Mouse (Mus musculus) thymus, postnatal 25 days (tissue): Measurements from ENCODE around the gene Adamtsl2.

Experiments
- DNase-seq: peaks from one replicate; pipeline ENCODE4 v3.0.0; 2022

Gene Adamtsl2

DNA sequence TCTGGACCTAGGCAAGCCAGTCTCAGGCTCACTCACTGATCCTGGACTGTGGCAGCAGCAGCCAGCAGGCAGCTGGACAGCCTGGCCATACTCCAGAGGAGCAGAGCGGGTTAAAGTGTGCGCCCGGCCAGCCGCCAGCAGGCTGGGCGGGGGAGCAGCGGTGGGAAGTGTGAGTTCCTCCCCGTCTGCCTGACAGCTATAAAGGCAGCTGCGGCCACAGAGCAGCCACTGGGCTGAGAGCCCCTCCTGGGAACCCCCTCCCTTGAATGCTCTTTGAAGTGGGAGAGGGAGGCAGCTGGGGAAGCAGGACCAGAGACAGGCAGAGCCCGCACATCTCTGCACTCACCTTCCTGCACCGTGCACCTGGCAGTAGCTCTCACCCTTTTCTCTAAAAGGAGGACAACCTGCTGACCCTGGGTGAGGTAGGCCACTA is at the start of gene Adamtsl2:
Gene Adamtsl2, plus strand, starts transcription at position 228 of the 433 bp plus-strand sequence.
- DNase-seq: peak; percentile 75

DNA sequence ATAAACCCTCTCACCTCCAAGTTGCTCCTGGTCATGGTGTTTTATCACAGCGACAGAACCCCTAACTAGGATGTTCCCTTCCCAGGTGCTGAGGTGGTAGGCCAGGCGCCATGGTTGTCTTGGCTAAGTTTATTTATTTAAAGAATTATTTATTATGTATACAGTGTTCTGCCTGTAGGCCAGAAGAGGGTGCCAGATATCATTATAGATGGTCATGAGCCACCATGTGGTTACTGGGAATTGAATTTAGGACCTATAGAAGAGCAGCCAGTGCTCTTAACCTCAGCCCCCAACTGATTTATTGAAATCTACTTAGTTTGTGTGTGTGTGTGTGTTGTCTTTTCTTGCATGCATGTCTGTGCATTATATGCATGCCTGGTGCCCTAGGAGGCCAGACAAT is 46.8 kb upstream of the Adamtsl2 start:
- DNase-seq: no peak

DNA sequence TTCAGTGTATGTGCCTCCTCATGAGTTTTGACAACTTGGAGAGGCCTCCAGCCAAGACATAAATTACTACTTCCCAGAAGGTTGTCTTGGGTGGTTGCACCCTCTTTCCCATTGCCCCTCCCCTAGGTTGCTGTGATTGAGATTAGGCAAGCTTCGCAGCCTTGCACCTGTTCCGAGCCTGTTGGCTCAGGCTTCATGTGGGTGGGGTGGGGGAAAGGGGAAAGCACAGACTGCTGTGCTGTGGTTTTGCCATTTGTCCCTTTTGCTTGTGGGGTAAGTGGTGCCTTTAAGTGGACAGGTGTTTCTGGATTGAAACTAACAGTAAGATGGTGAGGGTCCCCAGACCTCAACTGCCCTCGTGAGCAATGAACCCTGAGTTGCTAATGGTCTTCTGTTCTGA is 43.2 kb upstream of the Adamtsl2 start:
- no peak for DNase-seq

DNA sequence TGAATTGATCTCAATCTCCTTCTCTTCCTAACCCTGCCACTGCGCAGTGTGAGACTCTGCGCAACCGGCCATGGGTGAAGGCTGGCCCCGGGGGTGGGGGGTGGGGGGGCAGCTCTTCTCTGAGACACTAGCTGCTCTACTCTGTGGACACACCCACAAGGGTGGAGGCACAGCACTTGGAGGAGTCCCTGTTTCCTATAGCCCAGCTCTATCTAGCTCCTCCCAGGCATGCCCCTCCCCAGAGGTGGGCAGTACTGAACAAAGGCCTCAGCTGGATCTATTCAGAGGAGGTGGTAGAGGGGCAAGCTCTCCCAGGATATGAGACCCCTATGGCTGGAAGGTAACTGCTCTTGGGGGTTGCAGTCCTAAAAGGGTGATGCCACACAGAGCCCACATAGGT is 42.2 kb upstream of the Adamtsl2 start:
- no peak for DNase-seq

DNA sequence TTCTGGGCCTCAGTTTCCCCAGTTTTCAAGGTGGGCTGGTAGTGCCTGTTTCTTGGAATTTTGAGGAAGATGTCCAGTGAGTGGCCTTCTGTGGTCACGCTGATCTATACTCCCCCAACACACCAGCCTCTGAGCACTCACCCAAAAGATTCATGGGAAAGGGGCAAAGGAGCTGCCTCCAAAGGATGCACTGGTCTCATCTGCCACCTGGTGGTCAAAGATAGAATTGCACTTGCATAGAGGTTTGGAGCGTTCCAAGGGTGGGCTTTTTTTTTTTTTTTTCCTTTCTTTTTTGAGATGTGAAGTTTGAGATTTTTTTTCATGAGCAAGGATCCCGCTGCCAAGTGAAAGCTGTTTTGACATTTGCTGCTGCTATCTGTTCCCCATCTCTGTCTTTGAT is 40.6 kb upstream of the Adamtsl2 start:
- peak; percentile 79 for DNase-seq

DNA sequence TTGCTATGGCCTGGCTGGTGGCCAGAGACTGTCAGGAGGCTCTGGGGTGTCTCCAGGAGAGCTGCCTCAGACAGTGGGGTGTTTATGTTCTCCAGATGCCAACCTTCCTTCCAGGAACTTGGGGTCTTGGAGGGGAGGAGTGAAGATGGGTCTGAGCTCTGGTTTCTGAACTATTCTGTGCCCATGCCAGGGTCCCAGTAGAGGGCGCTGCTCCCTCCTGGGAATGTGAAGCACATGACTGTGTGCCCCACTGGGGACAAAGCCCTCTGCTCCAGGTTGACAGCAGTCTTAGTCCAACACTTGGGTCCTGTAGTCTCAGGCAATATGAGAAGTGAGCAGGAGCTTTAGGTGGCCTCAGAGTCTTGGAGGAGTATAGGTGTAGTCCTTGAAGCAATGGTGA is 39.9 kb upstream of the Adamtsl2 start:
- peak; percentile 44 for DNase-seq

DNA sequence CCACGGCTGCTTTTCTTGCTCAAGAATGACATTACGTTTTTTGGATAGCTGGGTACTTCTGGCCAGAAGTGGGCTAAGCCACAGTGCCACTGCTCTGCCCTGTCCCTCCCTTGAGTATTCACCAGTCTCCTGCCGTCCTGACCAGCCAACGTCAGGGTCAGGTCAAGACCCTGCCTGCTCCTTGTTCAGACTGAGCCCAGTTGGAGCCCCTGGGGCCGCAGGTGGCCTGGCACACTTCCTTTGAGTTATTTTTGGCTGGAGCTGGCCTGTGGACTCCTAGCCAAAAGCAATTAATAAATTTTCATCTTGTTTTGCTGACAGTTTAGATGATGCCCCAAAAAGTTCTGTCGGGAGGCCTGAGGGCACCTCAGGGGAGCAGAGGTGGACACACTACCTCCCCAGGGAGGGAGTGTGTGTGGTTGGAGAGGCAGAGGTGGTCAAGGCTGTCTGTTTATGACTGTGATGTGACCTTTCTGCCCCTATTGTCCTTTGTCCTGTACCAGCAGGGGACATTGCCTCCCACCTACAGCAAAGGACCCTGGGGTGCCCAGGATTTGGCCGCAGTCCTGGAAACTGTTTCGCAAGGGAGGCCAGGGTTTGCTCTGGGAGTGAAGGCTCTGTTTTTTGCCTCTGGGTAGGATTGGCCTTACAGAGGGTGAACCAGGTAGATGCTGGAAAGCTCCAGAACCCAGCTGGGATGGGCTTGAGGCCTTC is 36.9 kb upstream of the Adamtsl2 start:
- DNase-seq: no peak

DNA sequence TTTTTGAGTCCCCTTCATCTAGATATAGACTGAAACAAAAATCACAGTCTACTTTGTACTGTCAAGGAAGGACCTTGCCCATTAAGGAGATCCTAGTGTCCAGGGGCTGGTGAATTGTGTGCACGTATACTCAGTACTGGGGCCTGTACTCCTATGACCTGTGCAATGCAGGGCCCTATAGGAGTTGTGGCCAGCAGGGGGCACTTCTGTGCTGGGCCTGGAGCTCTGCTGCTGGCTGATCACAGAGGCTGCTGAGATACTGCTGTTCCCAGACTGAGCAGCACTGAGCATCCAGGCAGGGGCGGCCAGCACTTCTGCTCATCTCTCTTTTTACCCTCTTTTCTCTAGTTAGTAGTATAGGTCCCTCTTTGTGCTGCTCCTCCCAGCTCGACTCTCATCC is 35.7 kb upstream of the Adamtsl2 start:
- DNase-seq: peak; percentile 88

DNA sequence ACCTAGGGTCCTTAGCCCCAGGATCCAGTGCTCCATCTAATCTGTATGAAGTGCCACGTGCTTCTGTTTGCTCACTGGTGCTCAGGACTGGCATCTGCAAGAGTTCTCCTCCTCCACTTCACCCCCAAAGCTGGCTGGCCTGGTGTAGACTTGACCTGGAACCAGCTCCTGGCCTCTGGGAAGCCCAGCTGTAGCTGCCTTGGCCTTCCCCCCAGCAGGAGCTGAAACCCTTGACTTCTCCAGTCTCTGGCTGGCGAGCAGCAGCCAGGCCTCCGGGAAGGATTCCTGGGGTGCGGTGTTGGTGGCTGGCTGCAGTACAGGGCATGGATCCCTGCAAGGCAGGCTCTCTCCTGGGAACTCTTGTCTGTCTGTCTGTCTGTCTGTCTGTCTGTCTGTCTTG is 35.0 kb upstream of the Adamtsl2 start:
- no peak for DNase-seq

DNA sequence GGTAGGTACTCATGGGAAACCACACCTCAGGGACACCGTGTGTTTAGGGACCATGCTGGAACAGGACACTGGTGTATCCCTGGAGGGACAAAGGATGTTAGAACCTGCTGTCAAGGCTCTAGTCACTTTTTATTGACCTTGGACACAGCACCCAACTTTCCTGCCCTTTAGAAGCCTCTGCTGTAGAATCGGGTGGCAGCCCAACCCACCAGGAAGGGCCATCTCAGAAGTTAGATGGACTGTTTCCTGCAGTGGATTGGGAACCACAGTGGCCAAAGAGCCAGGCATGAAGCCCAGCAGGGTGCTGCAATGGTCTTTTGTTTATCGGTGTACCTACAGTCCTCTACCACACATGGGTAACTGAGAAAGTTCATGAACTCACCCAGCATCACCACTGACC is 34.5 kb upstream of the Adamtsl2 start:
- no peak for DNase-seq

DNA sequence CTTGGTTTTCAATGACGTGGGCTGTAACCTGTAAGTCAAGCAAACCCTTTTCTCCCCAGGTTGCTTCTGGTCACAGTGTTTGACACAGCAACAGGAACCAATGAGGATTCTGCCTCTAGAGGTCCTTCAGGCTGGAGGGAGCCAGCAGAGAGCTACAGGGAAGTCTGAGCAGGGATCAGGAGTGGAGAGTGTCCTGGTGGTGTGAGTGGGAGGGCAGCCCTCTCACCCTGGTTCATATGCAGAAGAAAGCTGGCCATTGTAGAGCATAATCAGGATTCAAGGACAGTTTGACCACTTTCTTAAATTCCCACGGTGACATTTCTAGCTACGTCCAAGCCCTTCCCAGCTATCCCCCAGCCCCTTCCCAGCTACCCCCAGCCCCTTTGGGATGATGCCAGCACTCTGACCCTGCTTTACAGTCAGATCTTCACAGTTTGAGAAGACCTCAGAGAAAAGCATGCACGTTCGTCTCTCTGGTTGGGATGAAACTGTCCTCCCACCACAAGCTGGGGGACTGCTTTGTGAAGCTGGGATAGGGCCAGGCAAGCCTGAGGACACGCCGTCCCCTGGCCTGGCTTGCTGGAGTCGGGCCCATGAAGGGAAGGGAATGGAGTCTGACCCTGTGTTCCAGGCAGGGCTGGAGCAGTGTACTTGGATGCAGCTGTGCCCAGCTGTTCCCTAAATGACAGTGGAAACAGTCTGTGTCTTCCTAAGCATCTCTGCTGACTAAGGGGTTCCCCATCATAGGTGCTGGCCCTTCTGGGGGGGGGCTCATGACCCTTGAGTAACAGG is 33.0 kb upstream of the Adamtsl2 start:
- DNase-seq: no peak

DNA sequence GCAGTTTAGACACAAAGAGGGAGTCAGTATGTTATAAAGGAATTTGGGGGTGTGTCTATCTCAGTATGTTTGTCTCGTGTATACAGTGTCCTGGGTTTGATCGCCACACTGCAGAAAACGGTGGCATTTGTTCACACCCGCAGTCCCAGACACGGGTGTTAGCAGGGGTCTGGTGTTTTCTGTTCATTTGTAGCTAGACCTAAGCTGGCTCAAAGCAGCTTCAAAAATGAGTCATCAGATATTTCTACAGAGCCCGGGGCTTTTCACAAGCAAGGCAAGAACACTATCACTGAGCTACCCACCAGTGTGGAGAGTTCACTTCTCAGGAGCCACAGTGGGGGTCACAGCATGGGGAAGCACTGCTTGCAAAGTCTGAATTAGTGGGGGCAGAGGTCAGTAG is 29.8 kb upstream of the Adamtsl2 start:
- DNase-seq: no peak

DNA sequence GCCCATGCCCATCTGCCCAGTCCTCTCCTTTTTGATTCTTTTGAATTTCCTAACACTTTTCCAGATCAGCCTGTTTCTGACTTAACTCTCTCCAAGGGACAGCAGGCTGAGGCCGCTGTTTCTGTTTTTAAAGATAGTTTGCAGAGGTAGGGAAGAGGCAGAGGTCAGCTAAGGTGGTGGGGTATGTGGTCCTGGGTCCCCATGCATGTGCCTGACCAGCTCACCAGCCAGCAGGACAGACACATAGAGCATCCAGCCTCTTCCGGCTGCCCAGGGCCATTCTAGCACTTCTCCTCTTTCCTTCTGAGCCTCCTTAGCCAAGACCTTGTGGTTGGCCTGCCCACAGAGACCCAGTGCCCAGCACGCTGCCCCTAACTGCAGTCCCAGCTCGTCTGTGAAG is 20.9 kb upstream of the Adamtsl2 start:
- DNase-seq: no peak

DNA sequence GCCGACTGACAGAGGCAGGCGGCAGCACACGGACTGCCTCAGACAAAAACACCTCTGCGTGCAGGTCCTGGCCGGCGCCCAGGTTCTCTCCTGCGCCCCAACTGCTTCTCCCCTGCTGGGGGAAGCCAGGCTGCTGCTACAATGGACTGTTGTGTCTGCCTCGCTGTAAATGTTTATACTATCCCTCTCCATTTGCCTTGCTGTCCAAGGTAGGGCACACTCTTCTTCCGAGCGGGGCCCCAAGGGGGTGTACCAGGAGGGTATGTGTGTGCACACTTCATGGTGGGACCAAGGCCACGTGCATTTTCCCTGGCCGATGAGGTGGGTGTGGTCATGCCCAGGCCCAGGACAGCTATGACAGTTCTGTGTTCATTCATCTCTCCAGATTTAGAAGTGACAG is 20.4 kb upstream of the Adamtsl2 start:
- DNase-seq: no peak

DNA sequence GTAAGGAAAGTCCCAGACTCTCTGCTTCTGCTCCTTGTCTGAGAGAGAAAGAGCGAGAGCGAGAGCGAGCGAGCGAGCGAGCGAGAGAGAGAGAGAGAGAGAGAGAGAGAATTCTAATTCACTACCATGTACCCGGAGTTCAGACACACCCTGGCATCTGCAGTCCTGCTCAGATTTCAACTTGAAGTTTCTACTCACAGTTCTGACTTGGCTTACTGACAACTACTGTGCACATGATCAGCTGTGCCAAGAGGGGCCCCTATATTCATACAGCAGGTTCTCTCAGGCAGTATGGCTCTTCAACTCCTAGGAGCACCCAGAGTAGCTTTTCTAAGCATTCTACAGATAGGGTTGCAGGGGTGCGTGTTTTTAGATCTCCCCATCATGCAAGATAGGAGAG is 20.0 kb upstream of the Adamtsl2 start:
- no peak for DNase-seq

DNA sequence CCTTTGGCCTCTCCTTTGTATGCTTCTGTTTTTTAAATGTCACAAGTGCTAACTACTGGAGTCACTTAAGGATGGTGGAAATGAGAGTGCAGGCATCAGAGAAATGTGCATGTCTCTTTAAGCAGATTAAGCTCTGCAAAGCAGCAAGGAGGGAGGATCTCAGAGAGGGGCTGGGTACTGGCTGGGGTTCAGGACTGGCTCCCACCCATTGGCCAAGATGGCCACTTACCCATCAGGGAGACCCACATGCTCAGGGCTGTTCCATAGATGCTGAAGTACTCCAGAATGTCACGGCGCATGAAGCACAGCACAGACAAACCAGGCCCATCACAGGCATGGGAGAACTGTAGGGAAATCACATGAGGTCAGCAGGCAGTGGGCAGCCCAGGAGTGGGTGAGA is 12.1 kb upstream of the Adamtsl2 start:
- DNase-seq: no peak

DNA sequence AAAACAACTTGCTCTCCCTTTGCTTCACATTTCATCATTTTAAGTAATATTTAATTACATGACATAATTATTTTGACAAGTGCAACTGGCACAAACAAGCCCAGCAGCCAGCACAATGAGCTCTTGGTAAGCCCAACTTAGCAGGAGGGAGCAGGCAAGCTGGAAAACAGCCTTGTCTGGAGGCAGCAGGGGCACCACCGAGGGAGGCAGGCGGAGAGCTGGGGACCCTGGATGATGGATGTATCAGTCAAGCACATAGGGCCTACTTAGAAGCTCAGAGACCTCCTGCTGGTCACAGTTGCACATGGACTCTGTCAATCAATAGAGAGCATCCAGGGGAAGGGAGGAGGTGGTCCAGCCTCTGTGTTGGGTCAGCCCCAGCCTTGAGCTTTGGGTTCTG is 11.2 kb upstream of the Adamtsl2 start:
- DNase-seq: no peak

DNA sequence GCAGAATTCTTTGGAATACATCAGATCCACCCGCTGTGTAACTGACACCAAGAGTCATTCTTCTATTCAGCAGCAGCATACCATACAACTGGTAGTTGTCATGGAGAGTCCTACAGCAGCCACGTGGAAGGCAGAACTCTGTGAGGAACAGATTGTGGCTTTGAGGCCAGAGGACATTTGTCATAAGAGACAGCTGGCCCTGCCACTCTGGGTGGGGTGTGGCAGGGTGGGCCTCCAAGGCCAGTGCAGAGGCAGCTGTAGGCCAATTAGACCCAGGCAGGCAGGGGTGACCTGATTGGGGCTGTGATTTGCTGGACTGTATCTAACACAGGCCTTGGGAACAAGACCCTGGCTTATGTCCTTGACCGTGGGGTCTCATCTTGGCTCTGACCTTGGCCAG is 9.5 kb upstream of the Adamtsl2 start:
- no peak for DNase-seq

DNA sequence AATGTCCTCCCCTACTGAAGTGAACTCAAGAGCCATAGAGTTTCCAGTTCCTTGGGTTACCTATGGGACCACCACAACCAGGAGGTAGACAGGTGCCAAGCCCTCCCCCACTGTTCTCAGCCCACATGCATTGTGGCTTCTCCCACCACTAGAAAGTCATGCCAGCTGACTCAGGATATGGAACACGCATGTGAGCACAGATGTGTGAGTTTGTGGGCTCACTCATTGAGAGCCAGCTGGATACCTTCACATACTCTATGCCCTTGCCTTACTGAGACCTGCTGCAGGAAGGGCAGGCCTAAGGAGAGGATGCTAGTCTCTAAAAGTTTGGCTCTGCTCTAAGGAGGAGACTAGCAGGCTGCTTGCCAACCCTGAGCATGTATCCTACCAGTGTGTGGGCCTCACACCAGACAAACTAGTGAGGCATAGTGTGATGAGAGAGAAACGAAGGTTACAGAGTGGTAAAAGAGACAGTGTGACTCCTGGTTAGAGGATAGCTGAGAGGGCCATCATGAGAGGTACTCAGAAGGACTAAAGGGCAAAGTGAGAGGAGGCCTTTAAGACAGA is 8.8 kb upstream of the Adamtsl2 start:
- DNase-seq: peak; percentile 61

DNA sequence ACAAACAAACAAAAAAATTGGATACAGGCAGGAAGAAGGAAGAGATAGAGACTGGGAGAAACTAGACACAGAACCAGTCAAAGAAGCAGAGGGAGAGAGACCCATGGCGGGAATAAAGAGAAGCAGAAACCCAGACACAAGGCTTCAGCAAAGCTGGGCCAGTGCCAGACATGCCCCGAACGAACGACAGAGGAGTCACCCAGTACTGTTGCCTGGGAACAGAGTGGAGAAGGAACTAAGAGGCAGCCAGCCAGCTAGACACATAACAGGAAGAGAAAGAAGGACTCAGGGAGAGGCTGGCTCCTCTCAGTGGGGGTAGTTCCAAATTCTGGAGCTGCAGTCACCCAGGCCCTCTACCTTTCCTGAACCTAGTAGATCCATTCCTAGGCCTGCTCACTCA is 8.0 kb upstream of the Adamtsl2 start:
- no peak for DNase-seq

DNA sequence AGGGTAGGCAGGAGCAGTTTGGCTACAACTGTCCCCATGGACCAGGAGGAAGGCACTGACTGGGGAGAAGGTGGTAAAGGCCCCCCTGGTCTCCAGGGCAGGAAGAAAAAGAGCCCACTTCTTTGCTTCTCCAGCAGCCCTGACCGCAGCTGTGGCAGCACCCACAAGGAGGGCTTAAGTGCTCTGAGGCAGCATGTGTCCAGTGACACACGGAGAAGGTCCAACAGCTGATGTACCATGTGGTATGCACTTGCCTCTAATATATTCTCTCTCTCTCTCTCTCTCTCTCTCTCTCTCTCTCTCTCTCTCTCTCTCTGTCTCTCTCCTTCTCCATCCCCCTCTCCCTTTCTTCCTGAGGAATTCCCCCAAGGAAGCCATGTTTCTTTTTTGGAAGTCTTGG is 7.2 kb upstream of the Adamtsl2 start, which contains the start of gene Mymk:
Gene Mymk, minus strand, starts transcription at position 202 of the 400 bp plus-strand sequence.
- no peak for DNase-seq

DNA sequence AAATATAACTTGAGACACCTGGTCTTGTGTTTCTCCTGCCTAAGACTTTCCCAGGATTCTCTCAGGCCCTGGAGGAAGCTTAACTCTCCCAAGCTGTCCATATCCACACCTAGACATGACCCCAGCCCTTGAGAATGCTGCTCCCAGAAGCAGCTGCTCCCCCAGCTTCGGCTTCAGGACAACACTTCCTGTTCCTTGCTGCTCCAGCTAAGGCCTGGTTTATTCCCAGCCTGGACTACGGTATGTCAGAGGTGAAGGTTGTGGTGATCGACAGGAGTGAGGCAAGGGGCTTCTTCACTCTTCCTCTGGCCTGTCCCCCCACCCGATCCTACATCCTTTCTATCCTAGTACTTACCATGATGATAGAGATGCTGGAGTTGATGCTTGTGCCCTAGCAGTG is 5.8 kb upstream of the Adamtsl2 start:
- no peak for DNase-seq

DNA sequence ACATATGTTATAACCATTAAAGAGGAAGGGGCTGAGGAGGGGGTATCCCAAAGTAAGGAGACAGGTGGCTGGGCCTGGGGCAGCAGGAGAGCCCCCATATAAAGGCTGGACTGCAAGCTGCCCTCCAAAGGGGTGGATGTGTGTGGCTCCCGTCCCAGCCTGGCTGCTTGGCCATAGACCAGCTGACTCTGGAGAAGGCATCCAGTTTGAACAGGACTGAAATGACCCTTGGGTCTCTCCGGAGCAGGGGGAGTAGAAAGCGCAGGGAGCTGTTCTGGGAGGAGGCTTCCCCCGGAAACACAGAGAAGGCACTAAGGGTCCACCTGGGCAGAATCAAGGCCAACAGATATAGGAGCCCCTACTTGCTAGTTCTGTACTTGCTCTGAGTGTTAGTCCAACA is 4.4 kb upstream of the Adamtsl2 start:
- DNase-seq: no peak

DNA sequence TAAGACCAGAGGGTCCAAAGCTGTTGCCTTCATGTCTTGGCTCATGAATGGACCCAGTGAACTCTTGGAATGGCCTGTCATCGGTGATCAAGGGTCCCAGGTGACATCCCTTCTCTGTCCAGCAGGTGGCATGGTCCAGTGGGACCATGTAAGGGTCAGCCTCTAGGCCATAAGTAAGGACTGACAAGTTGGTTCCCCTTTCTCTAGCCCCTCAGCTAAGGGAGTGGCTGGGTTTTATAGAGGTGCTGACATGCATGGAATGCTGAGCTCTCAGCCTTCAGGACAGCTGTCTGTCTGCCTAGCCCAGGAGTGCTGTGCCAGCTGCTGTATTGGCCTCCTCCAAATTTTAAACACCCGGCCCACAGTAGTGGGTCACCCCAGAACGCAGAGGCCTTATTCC is 3.7 kb upstream of the Adamtsl2 start:
- DNase-seq: peak; percentile 39
